Mouse (Mus musculus): ENCODE measurements around the gene Smco4. TPM values are rescaled to one million over a fixed set of nuclear protein-coding genes. Genes with fewer than 3 reads are reported as not detected.
A peak's percentile ranks its signal among the peaks of the same experiment; 100 is the strongest.

Smco4 gene
- polyA plus RNA-seq, 1 experiment from 2014 or later, result 0.84 TPM

- H3K4me1 ChIP-seq (ENCODE audit: control insufficient read depth, insufficient read depth, low read depth, low read length), result peaks cover 3% of the 10 kb centered on the region; the same call in 1 of the 2 replicates
- no peak overlapping the region for H3K27ac ChIP-seq (ENCODE audit: low read depth, low read length)
- H3K36me3 ChIP-seq (ENCODE audit: control insufficient read depth, insufficient read depth, low read length), result no peaks in the 10 kb centered on the region
- H3K27me3 ChIP-seq (replicated peaks; ENCODE audit: control insufficient read depth, insufficient read depth, low read length), result no peaks in the 10 kb centered on the region
- no peak for ATAC-seq
- no peak overlapping the region for H3K4me2 ChIP-seq (ENCODE audit: low read length)
- H3K9me3 ChIP-seq (ENCODE audit: control insufficient read depth, low read length), result no peaks in the 10 kb centered on the region
- WGBS, result 89% methylated on average over 10 of the region's 10 CpGs
- no peak overlapping the region for H3K9ac ChIP-seq (ENCODE audit: low read depth, low read length)
- no peak overlapping the region for H3K4me3 ChIP-seq (ENCODE audit: low read length)
These were observed 29.1 kb downstream of the Smco4 start for GRCm38 (mm10) chr9:15522348-15522747.

GRCm38 (mm10) chr9:15522887-15523286, 29.7 kb downstream of the Smco4 start:
- no peaks in the 10 kb centered on the region for H3K36me3 ChIP-seq (ENCODE audit: control insufficient read depth, insufficient read depth, low read length)
- ATAC-seq, result no peak
- 73% methylated on average over 5 of the region's 5 CpGs for WGBS
- H3K27me3 ChIP-seq (replicated peaks; ENCODE audit: control insufficient read depth, insufficient read depth, low read length), result no peaks in the 10 kb centered on the region
- no peaks in the 10 kb centered on the region for H3K9me3 ChIP-seq (ENCODE audit: control insufficient read depth, low read length)
- no peak overlapping the region for H3K4me2 ChIP-seq (ENCODE audit: low read length)
- H3K4me1 ChIP-seq (ENCODE audit: control insufficient read depth, insufficient read depth, low read depth, low read length), result peaks cover 3% of the 10 kb centered on the region; the same call in 1 of the 2 replicates
- H3K27ac ChIP-seq (ENCODE audit: low read depth, low read length), result no peak overlapping the region
- no peak overlapping the region for H3K4me3 ChIP-seq (ENCODE audit: low read length)
- H3K9ac ChIP-seq (ENCODE audit: low read depth, low read length), result no peak overlapping the region

- H3K9me3 ChIP-seq (ENCODE audit: control insufficient read depth, low read length), result no peaks in the 10 kb centered on the region
- no peak overlapping the region for H3K4me2 ChIP-seq (ENCODE audit: low read length)
- H3K4me1 ChIP-seq (ENCODE audit: control insufficient read depth, insufficient read depth, low read depth, low read length), result peaks cover 3% of the 10 kb centered on the region; the same call in 1 of the 2 replicates
- H3K27ac ChIP-seq (ENCODE audit: low read depth, low read length), result no peak overlapping the region
- H3K9ac ChIP-seq (ENCODE audit: low read depth, low read length), result no peak overlapping the region
- 90% methylated on average over 6 of the region's 6 CpGs for WGBS
- no peak for ATAC-seq
- no peak overlapping the region for H3K4me3 ChIP-seq (ENCODE audit: low read length)
- no peaks in the 10 kb centered on the region for H3K27me3 ChIP-seq (replicated peaks; ENCODE audit: control insufficient read depth, insufficient read depth, low read length)
- H3K36me3 ChIP-seq (ENCODE audit: control insufficient read depth, insufficient read depth, low read length), result no peaks in the 10 kb centered on the region
These were observed 30.4 kb downstream of the Smco4 start for GRCm38 (mm10) chr9:15523646-15524045.

- H3K4me3 ChIP-seq (ENCODE audit: low read length), result no peak overlapping the region
- no peak overlapping the region for H3K27ac ChIP-seq (ENCODE audit: low read depth, low read length)
- H3K4me1 ChIP-seq (ENCODE audit: control insufficient read depth, insufficient read depth, low read depth, low read length), result peaks cover 8% of the 10 kb centered on the region
- H3K4me2 ChIP-seq (ENCODE audit: low read length), result no peak overlapping the region
- H3K9ac ChIP-seq (ENCODE audit: low read depth, low read length), result no peak overlapping the region
- no peaks in the 10 kb centered on the region for H3K9me3 ChIP-seq (ENCODE audit: control insufficient read depth, low read length)
- H3K36me3 ChIP-seq (ENCODE audit: control insufficient read depth, insufficient read depth, low read length), result no peaks in the 10 kb centered on the region
- H3K27me3 ChIP-seq (replicated peaks; ENCODE audit: control insufficient read depth, insufficient read depth, low read length), result no peaks in the 10 kb centered on the region
- 59% methylated on average over 8 of the region's 8 CpGs for WGBS
- no peak for ATAC-seq
These were observed 32.0 kb downstream of the Smco4 start for GRCm38 (mm10) chr9:15525246-15525645.

- Histone ChIP-seq H3K27ac (ENCODE audit: low read depth, low read length) (no peak overlapping the region), H3K4me1 (ENCODE audit: control insufficient read depth, insufficient read depth, low read depth, low read length) (peaks cover 8% of the 10 kb centered on the region), H3K9ac (ENCODE audit: low read depth, low read length) (no peak overlapping the region), H3K9me3 (ENCODE audit: control insufficient read depth, low read length) (no peaks in the 10 kb centered on the region), H3K27me3 (replicated peaks; ENCODE audit: control insufficient read depth, insufficient read depth, low read length) (no peaks in the 10 kb centered on the region), H3K4me2 (ENCODE audit: low read length) (no peak overlapping the region), H3K36me3 (ENCODE audit: control insufficient read depth, insufficient read depth, low read length) (no peaks in the 10 kb centered on the region), H3K4me3 (ENCODE audit: low read length) (no peak overlapping the region)
- 68% methylated on average over 7 of the region's 7 CpGs for WGBS
- no peak for ATAC-seq
These were observed 33.3 kb downstream of the Smco4 start for GRCm38 (mm10) chr9:15526539-15526938.

GRCm38 (mm10) chr9:15527846-15528245, 34.6 kb downstream of the Smco4 start:
- Histone ChIP-seq H3K4me3 (ENCODE audit: low read length) (no peak overlapping the region), H3K4me1 (ENCODE audit: control insufficient read depth, insufficient read depth, low read depth, low read length) (peaks cover 8% of the 10 kb centered on the region), H3K27me3 (replicated peaks; ENCODE audit: control insufficient read depth, insufficient read depth, low read length) (no peaks in the 10 kb centered on the region), H3K9ac (ENCODE audit: low read depth, low read length) (no peak overlapping the region), H3K9me3 (ENCODE audit: control insufficient read depth, low read length) (no peaks in the 10 kb centered on the region), H3K27ac (ENCODE audit: low read depth, low read length) (no peak overlapping the region), H3K4me2 (ENCODE audit: low read length) (no peak overlapping the region), H3K36me3 (ENCODE audit: control insufficient read depth, insufficient read depth, low read length) (no peaks in the 10 kb centered on the region)
- WGBS, result 67% methylated on average over 6 of the region's 6 CpGs
- ATAC-seq, result no peak

GRCm38 (mm10) chr9:15528368-15528767, 35.1 kb downstream of the Smco4 start:
- Histone ChIP-seq H3K4me1 (ENCODE audit: control insufficient read depth, insufficient read depth, low read depth, low read length) (peaks cover 7% of the 10 kb centered on the region), H3K27me3 (replicated peaks; ENCODE audit: control insufficient read depth, insufficient read depth, low read length) (no peaks in the 10 kb centered on the region)
- 82% methylated on average over 7 of the region's 7 CpGs for WGBS

GRCm38 (mm10) chr9:15529275-15529964, 36.2 kb downstream of the Smco4 start:
- H3K36me3 ChIP-seq (ENCODE audit: control insufficient read depth, insufficient read depth, low read length), result no peaks in the 10 kb centered on the region
- H3K27ac ChIP-seq (ENCODE audit: low read depth, low read length), result no peak overlapping the region
- H3K4me1 ChIP-seq (ENCODE audit: control insufficient read depth, insufficient read depth, low read depth, low read length), result peaks cover 5% of the 10 kb centered on the region
- H3K4me2 ChIP-seq (ENCODE audit: low read length), result no peak overlapping the region
- H3K27me3 ChIP-seq (replicated peaks; ENCODE audit: control insufficient read depth, insufficient read depth, low read length), result no peaks in the 10 kb centered on the region
- peak; percentile 60 for ATAC-seq
- H3K4me3 ChIP-seq (ENCODE audit: low read length), result no peak overlapping the region
- H3K9ac ChIP-seq (ENCODE audit: low read depth, low read length), result no peak overlapping the region
- 50% methylated on average over 8 of the region's 8 CpGs for WGBS
- H3K9me3 ChIP-seq (ENCODE audit: control insufficient read depth, low read length), result no peaks in the 10 kb centered on the region

More at GRCm38 (mm10) chr9:15528368-15528767, 35.1 kb downstream of the Smco4 start:
- no peaks in the 10 kb centered on the region for H3K9me3 ChIP-seq (ENCODE audit: control insufficient read depth, low read length)
- no peak overlapping the region for H3K9ac ChIP-seq (ENCODE audit: low read depth, low read length)
- no peak overlapping the region for H3K4me3 ChIP-seq (ENCODE audit: low read length)
- no peaks in the 10 kb centered on the region for H3K36me3 ChIP-seq (ENCODE audit: control insufficient read depth, insufficient read depth, low read length)
- no peak for ATAC-seq
- H3K4me2 ChIP-seq (ENCODE audit: low read length), result no peak overlapping the region
- no peak overlapping the region for H3K27ac ChIP-seq (ENCODE audit: low read depth, low read length)

- Histone ChIP-seq H3K4me2 (ENCODE audit: low read length) (no peak overlapping the region), H3K9me3 (ENCODE audit: control insufficient read depth, low read length) (no peaks in the 10 kb centered on the region), H3K36me3 (ENCODE audit: control insufficient read depth, insufficient read depth, low read length) (no peaks in the 10 kb centered on the region), H3K9ac (ENCODE audit: low read depth, low read length) (no peak overlapping the region), H3K27me3 (replicated peaks; ENCODE audit: control insufficient read depth, insufficient read depth, low read length) (no peaks in the 10 kb centered on the region), H3K27ac (ENCODE audit: low read depth, low read length) (no peak overlapping the region), H3K4me1 (ENCODE audit: control insufficient read depth, insufficient read depth, low read depth, low read length) (peaks cover 5% of the 10 kb centered on the region), H3K4me3 (ENCODE audit: low read length) (no peak overlapping the region)
- 85% methylated on average over 2 of the region's 2 CpGs for WGBS
- ATAC-seq, result no peak
These were observed 36.7 kb downstream of the Smco4 start for GRCm38 (mm10) chr9:15529965-15530320.
